Mouse (Mus musculus): Measurements from ENCODE around the gene Lrp2. TPM values are rescaled to one million over a fixed set of nuclear protein-coding genes. Genes with fewer than 3 reads are reported as not detected.

Lrp2 gene
- total and polyA plus RNA-seq, 3 experiments: 0.01 TPM; not detected in 2

GRCm38 (mm10) chr2:69619286-69619685 is 33.4 kb upstream of the Lrp2 start:
- no peaks in the 10 kb centered on the region for H3K79me2 ChIP-seq (ENCODE audit: control insufficient read depth, insufficient read depth, low read length, poor library complexity)
- H3K27me3 ChIP-seq (ENCODE audit: control insufficient read depth in 1 of 2, insufficient read depth in 2 of 2, low read length in 2 of 2): no peaks in the 10 kb centered on the region; a peak in 2 of 4 replicates
- no peaks in the 10 kb centered on the region for H3K36me3 ChIP-seq (ENCODE audit: control insufficient read depth in 1 of 2, insufficient read depth in 2 of 2, low read length in 2 of 2)
- H3K4me1 ChIP-seq (ENCODE audit: control insufficient read depth in 1 of 2, insufficient read depth in 2 of 2, low read length in 2 of 2): peaks cover 0 to 2% of the 10 kb centered on the region in 2 experiments; a peak in 1 of 4 replicates
- H3K27ac ChIP-seq (ENCODE audit: control insufficient read depth, low read depth, low read length): no peak overlapping the region
- no peak for TF ChIP-seq ETS1 (IDR thresholded peaks at IDR 0.05; ENCODE audit: low read depth, low read length)
- no peak for TF ChIP-seq JUND (IDR thresholded peaks at IDR 0.05; ENCODE audit: low read depth, low read length)
- TF ChIP-seq ZC3H11A (IDR thresholded peaks at IDR 0.05; ENCODE audit: low read depth, low read length): no peak
- TF ChIP-seq RAD21 (IDR thresholded peaks at IDR 0.05; ENCODE audit: low read depth, low read length): peak; percentile 17
- TF ChIP-seq MAFK (IDR thresholded peaks at IDR 0.05; ENCODE audit: borderline replicate concordance, low read depth, low read length): no peak
- DNase-seq (ENCODE audit: low read depth, low spot score): no peak
- H3K9me3 ChIP-seq (replicated peaks; ENCODE audit: insufficient read depth, low read length): no peaks in the 10 kb centered on the region
- H3K4me3 ChIP-seq (ENCODE audit: control insufficient read depth in 1 of 2, insufficient read depth in 1 of 2, low read depth in 2 of 2, low read length in 2 of 2): no peak overlapping the region
- H3K9ac ChIP-seq (ENCODE audit: control insufficient read depth, low read depth, low read length, poor library complexity, severe bottlenecking): no peak overlapping the region

DNA sequence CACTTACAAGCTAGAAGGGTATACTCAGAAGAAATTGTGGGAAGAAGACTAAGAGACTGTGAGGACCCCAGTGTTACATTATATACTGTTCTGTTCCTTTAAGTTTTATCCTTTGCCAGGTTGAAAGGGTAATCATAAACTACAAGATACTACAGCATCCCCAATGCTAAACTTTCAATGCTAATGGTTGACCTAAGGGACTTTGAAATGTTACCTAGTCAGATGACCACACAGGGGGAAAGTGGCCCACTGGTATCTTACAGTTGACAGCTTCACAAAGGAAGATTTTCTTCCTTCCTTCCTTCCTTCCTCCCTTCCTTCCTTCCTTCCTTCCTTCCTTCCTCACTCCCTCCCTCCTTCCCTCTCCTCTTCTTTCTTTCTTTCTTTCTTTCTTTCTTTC is 32.5 kb upstream of the Lrp2 start:
- no peak for DNase-seq (ENCODE audit: low read depth, low spot score)
- Histone ChIP-seq H3K9ac (ENCODE audit: control insufficient read depth, low read depth, low read length, poor library complexity, severe bottlenecking) (no peak overlapping the region), H3K27ac (ENCODE audit: control insufficient read depth, low read depth, low read length) (no peak overlapping the region), H3K4me3 (ENCODE audit: control insufficient read depth in 1 of 2, insufficient read depth in 1 of 2, low read depth in 2 of 2, low read length in 2 of 2) (no peak overlapping the region), H3K36me3 (ENCODE audit: control insufficient read depth in 1 of 2, insufficient read depth in 2 of 2, low read length in 2 of 2) (no peaks in the 10 kb centered on the region), H3K79me2 (ENCODE audit: control insufficient read depth, insufficient read depth, low read length, poor library complexity) (no peaks in the 10 kb centered on the region), H3K4me1 (ENCODE audit: control insufficient read depth in 1 of 2, insufficient read depth in 2 of 2, low read length in 2 of 2) (peaks cover 0 to 6% of the 10 kb centered on the region in 2 experiments; a peak in 1 of 4 replicates), H3K9me3 (replicated peaks; ENCODE audit: insufficient read depth, low read length) (no peaks in the 10 kb centered on the region), H3K27me3 (ENCODE audit: control insufficient read depth in 1 of 2, insufficient read depth in 2 of 2, low read length in 2 of 2) (no peaks in the 10 kb centered on the region; a peak in 2 of 4 replicates)
- TF ChIP-seq GABPA (IDR thresholded peaks at IDR 0.05; ENCODE audit: low read depth, low read length): no peak
- no peak for TF ChIP-seq ZC3H11A (IDR thresholded peaks at IDR 0.05; ENCODE audit: low read depth, low read length)
- no peak for TF ChIP-seq MAX (IDR thresholded peaks at IDR 0.05; ENCODE audit: low read length)
- TF ChIP-seq NELFE (IDR thresholded peaks at IDR 0.05; ENCODE audit: low read depth, low read length): no peak
- no peak for TF ChIP-seq POLR2AphosphoS2 (IDR thresholded peaks at IDR 0.05; ENCODE audit: low read length)
- TF ChIP-seq GATA1 (IDR thresholded peaks at IDR 0.05; ENCODE audit: low read depth, low read length): no peak
- no peak for TF ChIP-seq ELF1 (IDR thresholded peaks at IDR 0.05; ENCODE audit: low read depth, low read length)
- no peak for TF ChIP-seq MAZ (IDR thresholded peaks at IDR 0.05; ENCODE audit: low read depth, low read length)
- no peak for TF ChIP-seq ETS1 (IDR thresholded peaks at IDR 0.05; ENCODE audit: low read depth, low read length)
- TF ChIP-seq TCF12 (IDR thresholded peaks at IDR 0.05; ENCODE audit: low read depth, low read length): no peak
- TF ChIP-seq TAL1 (IDR thresholded peaks at IDR 0.05; ENCODE audit: low read length): no peak
- TF ChIP-seq BHLHE40 (IDR thresholded peaks at IDR 0.05; ENCODE audit: borderline replicate concordance, low read depth, low read length): no peak
- TF ChIP-seq RAD21 (IDR thresholded peaks at IDR 0.05; ENCODE audit: low read depth, low read length): no peak
- TF ChIP-seq CHD2 (IDR thresholded peaks at IDR 0.05; ENCODE audit: low read length): no peak
- TF ChIP-seq MYC (IDR thresholded peaks at IDR 0.05; ENCODE audit: low read depth, low read length): no peak
- no peak for TF ChIP-seq UBTF (IDR thresholded peaks at IDR 0.05; ENCODE audit: borderline replicate concordance, insufficient read depth, low read depth, low read length)
- TF ChIP-seq JUND (IDR thresholded peaks at IDR 0.05; ENCODE audit: low read depth, low read length): no peak

Data from MEL (cell line).